ENCODE assay signal across 14 mouse cellular contexts in genomic region chr10:4520394-4521102, GRCm38 (mm10). TPM values are rescaled to one million over a fixed set of nuclear protein-coding genes. Genes with fewer than 3 reads are reported as not detected.
DNase-seq lines count a peak whose midpoint lies in the region; ATAC-seq and TF ChIP-seq lines count a peak whose summit lies in the region.
"Had no signal": no experiment of that assay in that cellular context is flagged by ENCODE, and none has a peak within 500 bp of the region (broad histone marks: within the 10 kb centered on the region; RNA-seq: fewer than 3 reads in every experiment).

No protein-coding gene starts in this region.

- ATAC-seq in embryonic facial prominence, embryonic 14.5 days (ENCODE audit: low read depth), result 0 out of 2 replicates have a peak, but pooled peaks have one; percentile 44
- ATAC-seq in megakaryocyte progenitor cell, adult 5-6 weeks (replicated peaks; ENCODE audit: poor library complexity), result no peak

- H3K9me3 ChIP-seq in embryonic facial prominence, embryonic 14.5 days (ENCODE audit: control insufficient read depth, low read length), result 0 out of 2 replicates have a peak, but pooled peaks cover 5% of the 10 kb centered on the region
- no peaks in the 10 kb centered on the region; the same call in 1 of the 2 replicates for H3K9me3 ChIP-seq in embryonic facial prominence, embryonic 10.5 days
- H3K9me3 ChIP-seq: limb, embryonic 10.5 days; lung, embryonic 15.5 days had no signal

- TF ChIP-seq CTCF in layer of hippocampus, adult 2 months (conservative IDR thresholded peaks at IDR 0.05), result peak; percentile 36

- H3K4me2 ChIP-seq in embryonic facial prominence, embryonic 14.5 days (ENCODE audit: low read depth, low read length), result no peak overlapping the region
- H3K4me2 ChIP-seq: heart, embryonic 12.5 days; lung, embryonic 15.5 days had no signal

- H3K27me3 ChIP-seq in embryonic facial prominence, embryonic 14.5 days (replicated peaks; ENCODE audit: control insufficient read depth, insufficient read depth, low read length), result no peaks in the 10 kb centered on the region
- H3K27me3 ChIP-seq in embryonic facial prominence, embryonic 10.5 days (replicated peaks; ENCODE audit: low read depth, poor library complexity, severe bottlenecking), result no peaks in the 10 kb centered on the region
- H3K27me3 ChIP-seq: heart, embryonic 12.5 days; lung, embryonic 15.5 days had no signal

- H3K9ac ChIP-seq in embryonic facial prominence, embryonic 14.5 days (ENCODE audit: low read depth, low read length), result no peak overlapping the region
- H3K9ac ChIP-seq: heart, embryonic 12.5 days; lung, embryonic 15.5 days had no signal

- no peak overlapping the region for H3K27ac ChIP-seq in embryonic facial prominence, embryonic 14.5 days (replicated peaks; ENCODE audit: low read depth, low read length)
- H3K27ac ChIP-seq in embryonic facial prominence, embryonic 10.5 days (replicated peaks), result no peak overlapping the region
- no peak overlapping the region for H3K27ac ChIP-seq in layer of hippocampus, adult 2 months
- H3K27ac ChIP-seq: limb, embryonic 10.5 days; lung, embryonic 15.5 days had no signal

- DNase-seq in embryonic facial prominence, embryonic 14.5 days (ENCODE audit: low spot score), result no peak
- DNase-seq in embryonic facial prominence, embryonic 10.5 days (ENCODE audit: low spot score), result no peak
- no peak for DNase-seq in layer of hippocampus, adult 2 months (ENCODE audit: low spot score in 2 of 2)
- no peak for DNase-seq in layer of hippocampus, adult 8-10 months (ENCODE audit: low spot score in 2 of 2)
- peak; percentile 54 for DNase-seq in NIH3T3 (ENCODE audit: low read depth)
- peak; percentile 37 to 45 for DNase-seq in kidney, postnatal 4 days
- no peak for DNase-seq in embryo, embryonic 11 days
- DNase-seq: B cell, adult 2 months had no signal

- H3K36me3 ChIP-seq in embryonic facial prominence, embryonic 14.5 days (ENCODE audit: control insufficient read depth, insufficient read depth, low read length), result no peaks in the 10 kb centered on the region
- H3K36me3 ChIP-seq in embryonic facial prominence, embryonic 10.5 days (replicated peaks), result no peaks in the 10 kb centered on the region
- H3K36me3 ChIP-seq: heart, embryonic 12.5 days; limb, embryonic 10.5 days; lung, embryonic 15.5 days had no signal

- no peaks in the 10 kb centered on the region for H3K4me1 ChIP-seq in embryonic facial prominence, embryonic 14.5 days (ENCODE audit: control insufficient read depth, insufficient read depth, low read length)
- H3K4me1 ChIP-seq in embryonic facial prominence, embryonic 10.5 days, result no peaks in the 10 kb centered on the region
- H3K4me1 ChIP-seq: heart, embryonic 12.5 days; limb, embryonic 10.5 days; lung, embryonic 15.5 days had no signal

- WGBS in embryonic facial prominence, embryonic 14.5 days, result 49% methylated on average over 6 of the region's 6 CpGs
- 55% methylated on average over 6 of the region's 6 CpGs for WGBS in embryonic facial prominence, embryonic 10.5 days

- no peak overlapping the region for H3K4me3 ChIP-seq in embryonic facial prominence, embryonic 14.5 days (ENCODE audit: low read depth, low read length)
- H3K4me3 ChIP-seq in embryonic facial prominence, embryonic 10.5 days, result no peak overlapping the region
- no peak overlapping the region for H3K4me3 ChIP-seq in layer of hippocampus, adult 2 months
- H3K4me3 ChIP-seq: heart, embryonic 12.5 days; limb, embryonic 10.5 days; lung, embryonic 15.5 days had no signal

RNA-seq across cellular contexts. Expression of gene Ccdc170, which starts 38.2 kb away (rescaled TPM):
- polyA plus RNA-seq in embryonic facial prominence, embryonic 14.5 days (2014; fragmentation: Nextera tagmentation; extraction: Ambion mirVana), result 0.21 and 0.43 TPM in 2 replicates
- 0.10 and 0.15 TPM in 2 replicates for polyA plus RNA-seq in embryonic facial prominence, embryonic 10.5 days (2016; fragmentation: Nextera tagmentation; extraction: Ambion mirVana)
- under 1 TPM; 0.41 to 0.54 TPM for total RNA-seq in layer of hippocampus, adult 2 months (2021)
- under 1 TPM; 0.59 to 0.94 (median 0.66) TPM for total RNA-seq in layer of hippocampus, adult 8-10 months (2022)
- 0.10 and 0.12 TPM in 2 replicates for total RNA-seq in megakaryocyte progenitor cell, adult 5-6 weeks (2015)
- total RNA-seq in megakaryocyte progenitor cell, adult 5-6 weeks (2017), result 0.37 TPM in 1 of 2 replicates, not detected in the other
- polyA plus RNA-seq: heart, embryonic 12.5 days; neural tube, embryonic 11.5 days; stomach, embryonic 14.5 days had no signal

Comparison
In these comparisons a context has a peak if more than half of its experiments do, and no peak if none do; other contexts are left out.
1. DNase-seq: peak in NIH3T3 (single experiment) and kidney, postnatal 4 days (2 of 2); none in embryonic facial prominence, embryonic 14.5 days (single experiment), embryonic facial prominence, embryonic 10.5 days (single experiment), layer of hippocampus, adult 2 months (0 of 2), layer of hippocampus, adult 8-10 months (0 of 2) and embryo, embryonic 11 days (single experiment).